Mouse (Mus musculus) lung, postnatal 0 days (tissue): ENCODE measurements at regions not wholly inside any gene's neighbourhood (a gene's known extent, or its start where the extent isn't known, plus 50 kb on each side); places are given as distances from the start of the nearest gene placed in this dataset.

Source experiments
- CTCF ChIP-seq: IDR thresholded peaks from 2 replicates; pipeline ENCODE4 v1.5.1; 2016; ENCODE audit warnings: antibody characterized with exemption, mild to moderate bottlenecking
- EP300 ChIP-seq: IDR thresholded peaks from 2 replicates; pipeline ENCODE4 v1.6.1; 2016; ENCODE audit warnings: antibody characterized with exemption, mild to moderate bottlenecking, control low read depth

GRCm38 (mm10) chr16:73424851-73425250, 986.8 kb downstream of the Robo2 start:
- TF ChIP-seq CTCF (no peak), EP300 (no peak)
